Mouse (Mus musculus): ENCODE results near the gene Lipo3. TPM values are rescaled to one million over a fixed set of nuclear protein-coding genes. Genes with fewer than 3 reads are reported as not detected.
"Not testable (repeated sequence)": the region's sequence is repeated elsewhere in the genome, so short reads cannot be mapped to it uniquely, and the experiment has no call there.

Gene Lipo3
- 6.8 and 8.7 TPM in 2 replicates for total RNA-seq (2012; rRNA removed)

- H3K9ac ChIP-seq (ENCODE audit: insufficient read depth, low read depth, low read length, poor library complexity, severe bottlenecking), result peak within 1 kb of the TSS; percentile 43; the same call in 1 of the 2 replicates
- peak within 1 kb of the TSS; percentile 26 to 61; a peak in 3 of 4 replicates for H3K4me3 ChIP-seq (ENCODE audit: insufficient read depth in 1 of 2, low read depth in 1 of 2, low read length in 2 of 2, poor library complexity in 1 of 2, severe bottlenecking in 1 of 2)
- H3K27ac ChIP-seq (ENCODE audit: insufficient read depth, low read depth, low read length, poor library complexity, severe bottlenecking); H3K9me3 ChIP-seq (ENCODE audit: control insufficient read depth, insufficient read depth, low read depth, low read length); H3K36me3 ChIP-seq (ENCODE audit: control insufficient read depth, insufficient read depth, low read length, poor library complexity, severe bottlenecking); in situ Hi-C loops (cut with MboI; ENCODE audit: low sequenced_read_pairs in 2 of 2, unreplicated experiment in 2 of 2); H3K4me1 ChIP-seq (ENCODE audit: control insufficient read depth in 2 of 2, insufficient read depth in 2 of 2, low read length in 2 of 2, poor library complexity in 1 of 2): not testable (repeated sequence)
- DNase-seq (ENCODE audit: low read depth, low spot score), result peak; percentile 27
These were observed at the start of gene Lipo3 for GRCm38 (mm10) chr19:33761287-33762086. Gene Lipo3 (minus strand): TSS chr19:33761951.

DNA sequence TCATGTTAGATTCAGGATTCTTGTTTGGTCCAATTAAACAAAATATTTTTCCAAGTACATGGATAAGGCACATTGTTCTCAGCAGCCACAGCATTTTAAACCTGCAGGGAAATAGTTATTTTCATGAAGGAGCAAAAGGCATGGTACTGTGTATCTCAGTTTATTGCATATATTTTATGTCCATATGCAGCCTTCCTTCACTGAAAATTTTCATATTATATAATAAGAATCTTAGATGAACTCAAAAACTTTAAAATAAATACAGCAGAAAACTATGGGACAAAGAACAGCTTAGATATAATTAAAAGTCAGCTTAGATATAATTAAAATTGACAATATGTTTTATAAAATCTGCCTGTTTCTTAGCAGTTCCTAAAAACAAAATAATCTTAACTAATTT is 25.6 kb upstream of the Lipo3 start, which contains the start of gene Lipo1:
Gene Lipo1, minus strand, starts transcription at position 101 of the 400 bp plus-strand sequence.
- H3K4me3 ChIP-seq (ENCODE audit: insufficient read depth in 1 of 2, low read depth in 1 of 2, low read length in 2 of 2, poor library complexity in 1 of 2, severe bottlenecking in 1 of 2); H3K9ac ChIP-seq (ENCODE audit: insufficient read depth, low read depth, low read length, poor library complexity, severe bottlenecking); H3K9me3 ChIP-seq (ENCODE audit: control insufficient read depth, insufficient read depth, low read depth, low read length); H3K36me3 ChIP-seq (ENCODE audit: control insufficient read depth, insufficient read depth, low read length, poor library complexity, severe bottlenecking); H3K4me1 ChIP-seq (ENCODE audit: control insufficient read depth in 2 of 2, insufficient read depth in 2 of 2, low read length in 2 of 2, poor library complexity in 1 of 2); H3K27ac ChIP-seq (ENCODE audit: insufficient read depth, low read depth, low read length, poor library complexity, severe bottlenecking); DNase-seq (ENCODE audit: low read depth, low spot score); in situ Hi-C loops (cut with MboI; ENCODE audit: low sequenced_read_pairs in 2 of 2, unreplicated experiment in 2 of 2): not testable (repeated sequence)

DNA sequence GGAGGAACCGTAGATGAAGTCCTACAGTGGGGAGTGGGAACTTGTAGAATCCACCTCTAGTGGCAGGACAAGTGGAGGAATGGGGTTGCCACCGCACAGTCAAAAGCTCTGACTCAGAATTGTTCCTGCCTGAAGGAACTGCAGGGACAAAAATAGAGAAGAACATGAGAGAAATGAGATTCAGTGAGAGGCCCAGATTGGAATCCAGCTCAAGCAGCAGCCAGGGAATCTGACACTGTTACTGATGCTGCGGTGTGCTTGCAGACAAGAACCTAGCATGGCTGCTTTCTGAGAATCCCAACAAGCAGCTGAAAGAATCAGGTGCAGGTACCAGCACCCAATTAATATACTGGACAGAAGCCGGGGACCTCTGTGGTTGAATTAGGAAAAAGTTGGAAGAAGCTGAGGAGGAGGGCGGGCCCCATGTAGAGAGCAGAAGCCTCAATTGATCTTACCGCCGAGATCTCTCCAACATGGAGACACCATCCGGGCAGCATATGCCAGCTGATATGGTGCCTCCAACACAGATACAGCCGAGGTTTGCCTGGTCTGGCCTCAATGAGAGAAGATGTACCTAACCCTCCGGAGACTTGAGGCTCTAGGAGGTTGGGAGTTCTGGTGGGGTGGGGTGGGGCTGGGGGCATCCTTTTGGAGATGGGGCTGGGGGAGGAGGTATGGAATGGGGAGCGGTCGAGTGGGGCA is 25.0 kb upstream of the Lipo3 start:
- Histone ChIP-seq H3K4me1 (ENCODE audit: control insufficient read depth in 2 of 2, insufficient read depth in 2 of 2, low read length in 2 of 2, poor library complexity in 1 of 2) (no peaks in the 10 kb centered on the region), H3K4me3 (ENCODE audit: insufficient read depth in 1 of 2, low read depth in 1 of 2, low read length in 2 of 2, poor library complexity in 1 of 2, severe bottlenecking in 1 of 2) (no peak overlapping the region), H3K27ac (ENCODE audit: insufficient read depth, low read depth, low read length, poor library complexity, severe bottlenecking) (no peak overlapping the region), H3K9me3 (ENCODE audit: control insufficient read depth, insufficient read depth, low read depth, low read length) (no peaks in the 10 kb centered on the region), H3K36me3 (ENCODE audit: control insufficient read depth, insufficient read depth, low read length, poor library complexity, severe bottlenecking) (no peaks in the 10 kb centered on the region), H3K9ac (ENCODE audit: insufficient read depth, low read depth, low read length, poor library complexity, severe bottlenecking) (no peak overlapping the region)
- DNase-seq (ENCODE audit: low read depth, low spot score), result no peak
- TF ChIP-seq ZC3H11A (IDR thresholded peaks at IDR 0.05; ENCODE audit: borderline replicate concordance, low read depth, low read length), result no peak
- no peak for TF ChIP-seq MAFK (IDR thresholded peaks at IDR 0.05; ENCODE audit: insufficient read depth, low read depth, low read length)
- no peak for TF ChIP-seq HCFC1 (IDR thresholded peaks at IDR 0.05; ENCODE audit: borderline replicate concordance, insufficient read depth, low read length)
- TF ChIP-seq CHD2 (IDR thresholded peaks at IDR 0.05; ENCODE audit: low read depth, low read length), result no peak
- TF ChIP-seq ZNF384 (IDR thresholded peaks at IDR 0.05; ENCODE audit: low read depth, low read length), result no peak
- in situ Hi-C loops (cut with MboI; ENCODE audit: low sequenced_read_pairs in 2 of 2, unreplicated experiment in 2 of 2), result no loop called here

GRCm38 (mm10) chr19:33751259-33751658 is 10.5 kb downstream of the Lipo3 start, which contains the start of gene Lipo2:
Gene Lipo2 (minus strand): TSS chr19:33751359.
- H3K36me3 ChIP-seq (ENCODE audit: control insufficient read depth, insufficient read depth, low read length, poor library complexity, severe bottlenecking); H3K9ac ChIP-seq (ENCODE audit: insufficient read depth, low read depth, low read length, poor library complexity, severe bottlenecking); H3K27ac ChIP-seq (ENCODE audit: insufficient read depth, low read depth, low read length, poor library complexity, severe bottlenecking); in situ Hi-C loops (cut with MboI; ENCODE audit: low sequenced_read_pairs in 2 of 2, unreplicated experiment in 2 of 2); H3K4me1 ChIP-seq (ENCODE audit: control insufficient read depth in 2 of 2, insufficient read depth in 2 of 2, low read length in 2 of 2, poor library complexity in 1 of 2); H3K9me3 ChIP-seq (ENCODE audit: control insufficient read depth, insufficient read depth, low read depth, low read length); H3K4me3 ChIP-seq (ENCODE audit: insufficient read depth in 1 of 2, low read depth in 1 of 2, low read length in 2 of 2, poor library complexity in 1 of 2, severe bottlenecking in 1 of 2); DNase-seq (ENCODE audit: low read depth, low spot score): not testable (repeated sequence)

GRCm38 (mm10) chr19:33625152-33625551 is 136.6 kb downstream of the Lipo3 start, which contains the start of gene Gm8978:
Gene Gm8978 (minus strand): TSS chr19:33625252.
- H3K4me3 ChIP-seq (ENCODE audit: insufficient read depth in 1 of 2, low read depth in 1 of 2, low read length in 2 of 2, poor library complexity in 1 of 2, severe bottlenecking in 1 of 2); in situ Hi-C loops (cut with MboI; ENCODE audit: low sequenced_read_pairs in 2 of 2, unreplicated experiment in 2 of 2); H3K36me3 ChIP-seq (ENCODE audit: control insufficient read depth, insufficient read depth, low read length, poor library complexity, severe bottlenecking); H3K27ac ChIP-seq (ENCODE audit: insufficient read depth, low read depth, low read length, poor library complexity, severe bottlenecking); H3K9ac ChIP-seq (ENCODE audit: insufficient read depth, low read depth, low read length, poor library complexity, severe bottlenecking); DNase-seq (ENCODE audit: low read depth, low spot score); H3K9me3 ChIP-seq (ENCODE audit: control insufficient read depth, insufficient read depth, low read depth, low read length); H3K4me1 ChIP-seq (ENCODE audit: control insufficient read depth in 2 of 2, insufficient read depth in 2 of 2, low read length in 2 of 2, poor library complexity in 1 of 2): not testable (repeated sequence)

- H3K4me1 ChIP-seq (ENCODE audit: control insufficient read depth in 2 of 2, insufficient read depth in 2 of 2, low read length in 2 of 2, poor library complexity in 1 of 2); H3K9me3 ChIP-seq (ENCODE audit: control insufficient read depth, insufficient read depth, low read depth, low read length); H3K36me3 ChIP-seq (ENCODE audit: control insufficient read depth, insufficient read depth, low read length, poor library complexity, severe bottlenecking); in situ Hi-C loops (cut with MboI; ENCODE audit: low sequenced_read_pairs in 2 of 2, unreplicated experiment in 2 of 2); H3K27ac ChIP-seq (ENCODE audit: insufficient read depth, low read depth, low read length, poor library complexity, severe bottlenecking): not testable (repeated sequence)
- peak overlapping the region; percentile 72; the same call in 1 of the 2 replicates for H3K9ac ChIP-seq (ENCODE audit: insufficient read depth, low read depth, low read length, poor library complexity, severe bottlenecking)
- H3K4me3 ChIP-seq (ENCODE audit: insufficient read depth in 1 of 2, low read depth in 1 of 2, low read length in 2 of 2, poor library complexity in 1 of 2, severe bottlenecking in 1 of 2), result peak overlapping the region; percentile 15 to 46
- DNase-seq (ENCODE audit: low read depth, low spot score), result peak; percentile 52
These were observed 172.0 kb downstream of the Lipo3 start for GRCm38 (mm10) chr19:33589626-33590302.

DNA sequence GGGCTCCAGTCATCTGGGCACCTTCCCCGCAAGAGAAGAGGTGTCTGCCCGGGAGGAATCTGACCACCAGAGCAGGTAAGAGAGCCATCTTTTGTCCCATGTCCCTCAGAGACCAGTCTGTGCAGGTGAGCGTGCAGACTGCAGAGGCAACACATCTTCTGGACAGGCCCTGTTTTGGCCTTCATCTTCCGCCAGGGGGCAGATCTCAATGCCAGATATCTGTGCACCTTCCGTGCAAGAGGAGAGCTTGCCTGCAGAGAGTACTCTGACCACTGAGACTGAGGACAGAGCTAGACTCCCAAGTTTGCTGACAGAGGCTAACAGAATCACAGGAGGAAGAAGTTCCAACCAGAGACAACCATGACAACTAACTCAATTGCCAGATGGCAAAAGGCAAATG is 193.2 kb downstream of the Lipo3 start:
- peak; percentile 33 for DNase-seq (ENCODE audit: low read depth, low spot score)
- in situ Hi-C loops (cut with MboI; ENCODE audit: low sequenced_read_pairs in 2 of 2, unreplicated experiment in 2 of 2); H3K9me3 ChIP-seq (ENCODE audit: control insufficient read depth, insufficient read depth, low read depth, low read length); H3K9ac ChIP-seq (ENCODE audit: insufficient read depth, low read depth, low read length, poor library complexity, severe bottlenecking); H3K36me3 ChIP-seq (ENCODE audit: control insufficient read depth, insufficient read depth, low read length, poor library complexity, severe bottlenecking); H3K27ac ChIP-seq (ENCODE audit: insufficient read depth, low read depth, low read length, poor library complexity, severe bottlenecking); H3K4me3 ChIP-seq (ENCODE audit: insufficient read depth in 1 of 2, low read depth in 1 of 2, low read length in 2 of 2, poor library complexity in 1 of 2, severe bottlenecking in 1 of 2); H3K4me1 ChIP-seq (ENCODE audit: control insufficient read depth in 2 of 2, insufficient read depth in 2 of 2, low read length in 2 of 2, poor library complexity in 1 of 2): not testable (repeated sequence)
